Mouse (Mus musculus): ENCODE measurements around the gene Ube2g1. TPM values are rescaled to one million over a fixed set of nuclear protein-coding genes. Genes with fewer than 3 reads are reported as not detected.

Gene Ube2g1
- polyA plus RNA-seq, 1 experiment from 2014 or later, result 85.2 TPM

GRCm38 (mm10) chr11:72576466-72577351 is 30.4 kb upstream of the Ube2g1 start:
- Histone ChIP-seq H3K27me3 (no peaks in the 10 kb centered on the region), H3K36me3 (no peaks in the 10 kb centered on the region), H3K9me3 (no peaks in the 10 kb centered on the region), H3K4me3 (peak overlapping the region; percentile 30), H3K4me2 (peak overlapping the region; percentile 68), H3K4me1 (replicated peaks) (peaks cover 11% of the 10 kb centered on the region), H3K9ac (peak overlapping the region; percentile 32), H3K27ac (replicated peaks) (peak overlapping the region; percentile 35; the same call in 1 of the 2 replicates)
- peak; percentile 63 for ATAC-seq (ENCODE audit: low FRiP score, low read depth)
- 2% methylated on average over 24 of the region's 24 CpGs for WGBS

- Histone ChIP-seq H3K27ac (replicated peaks) (no peak overlapping the region), H3K4me2 (no peak overlapping the region), H3K4me1 (replicated peaks) (peaks cover 11% of the 10 kb centered on the region), H3K36me3 (no peaks in the 10 kb centered on the region), H3K27me3 (no peaks in the 10 kb centered on the region), H3K4me3 (no peak overlapping the region), H3K9me3 (no peaks in the 10 kb centered on the region), H3K9ac (no peak overlapping the region)
- WGBS, result 76% methylated on average over 4 of the region's 4 CpGs
- no peak for ATAC-seq (ENCODE audit: low FRiP score, low read depth)
These were observed 28.6 kb upstream of the Ube2g1 start for GRCm38 (mm10) chr11:72578471-72578870.

GRCm38 (mm10) chr11:72581609-72582447 is 25.3 kb upstream of the Ube2g1 start:
- Histone ChIP-seq H3K36me3 (no peaks in the 10 kb centered on the region), H3K9ac (no peak overlapping the region), H3K4me3 (no peak overlapping the region), H3K27ac (replicated peaks) (no peak overlapping the region), H3K4me1 (replicated peaks) (peaks cover 3% of the 10 kb centered on the region), H3K9me3 (no peaks in the 10 kb centered on the region), H3K27me3 (no peaks in the 10 kb centered on the region), H3K4me2 (no peak overlapping the region)
- WGBS, result 80% methylated on average over 8 of the region's 8 CpGs
- ATAC-seq (ENCODE audit: low FRiP score, low read depth), result no peak

GRCm38 (mm10) chr11:72582448-72582705 is 24.7 kb upstream of the Ube2g1 start:
- H3K4me3 ChIP-seq, result no peak overlapping the region
- H3K4me2 ChIP-seq, result no peak overlapping the region
- no peak for ATAC-seq (ENCODE audit: low FRiP score, low read depth)
- no peak overlapping the region for H3K27ac ChIP-seq (replicated peaks)
- H3K36me3 ChIP-seq, result no peaks in the 10 kb centered on the region
- no peaks in the 10 kb centered on the region for H3K4me1 ChIP-seq (replicated peaks)
- no peak overlapping the region for H3K9ac ChIP-seq
- H3K9me3 ChIP-seq, result no peaks in the 10 kb centered on the region
- WGBS, result 82% methylated on average over 3 of the region's 3 CpGs
- H3K27me3 ChIP-seq, result no peaks in the 10 kb centered on the region

- WGBS, result 88% methylated on average over 2 of the region's 2 CpGs
- Histone ChIP-seq H3K9ac (no peak overlapping the region), H3K4me3 (no peak overlapping the region), H3K27ac (replicated peaks) (no peak overlapping the region), H3K36me3 (no peaks in the 10 kb centered on the region), H3K4me1 (replicated peaks) (no peaks in the 10 kb centered on the region), H3K4me2 (no peak overlapping the region), H3K27me3 (no peaks in the 10 kb centered on the region), H3K9me3 (no peaks in the 10 kb centered on the region)
- ATAC-seq (ENCODE audit: low FRiP score, low read depth), result no peak
These were observed 24.0 kb upstream of the Ube2g1 start for GRCm38 (mm10) chr11:72583092-72583491.

- no peak overlapping the region for H3K9ac ChIP-seq
- WGBS, result 95% methylated on average over 3 of the region's 3 CpGs
- H3K4me2 ChIP-seq, result no peak overlapping the region
- no peaks in the 10 kb centered on the region for H3K4me1 ChIP-seq (replicated peaks)
- H3K4me3 ChIP-seq, result no peak overlapping the region
- ATAC-seq (ENCODE audit: low FRiP score, low read depth), result no peak
- H3K9me3 ChIP-seq, result no peaks in the 10 kb centered on the region
- no peaks in the 10 kb centered on the region for H3K27me3 ChIP-seq
- H3K36me3 ChIP-seq, result no peaks in the 10 kb centered on the region
- H3K27ac ChIP-seq (replicated peaks), result no peak overlapping the region
These were observed 20.5 kb upstream of the Ube2g1 start for GRCm38 (mm10) chr11:72586570-72586969.

- 62% methylated on average over 7 of the region's 7 CpGs for WGBS
- no peak for ATAC-seq (ENCODE audit: low FRiP score, low read depth)
- no peaks in the 10 kb centered on the region for H3K4me1 ChIP-seq (replicated peaks)
These were observed 19.4 kb upstream of the Ube2g1 start for GRCm38 (mm10) chr11:72587537-72588233.

GRCm38 (mm10) chr11:72595010-72595737 is 11.9 kb upstream of the Ube2g1 start:
- Histone ChIP-seq H3K4me2 (no peak overlapping the region), H3K36me3 (no peaks in the 10 kb centered on the region), H3K4me3 (no peak overlapping the region), H3K27ac (replicated peaks) (no peak overlapping the region), H3K9me3 (no peaks in the 10 kb centered on the region), H3K4me1 (replicated peaks) (no peaks in the 10 kb centered on the region), H3K9ac (no peak overlapping the region), H3K27me3 (no peaks in the 10 kb centered on the region)
- WGBS, result 82% methylated on average over 2 of the region's 2 CpGs
- ATAC-seq (ENCODE audit: low FRiP score, low read depth), result no peak

More at GRCm38 (mm10) chr11:72587537-72588233, 19.4 kb upstream of the Ube2g1 start:
- Histone ChIP-seq H3K27me3 (no peaks in the 10 kb centered on the region), H3K4me3 (no peak overlapping the region), H3K36me3 (no peaks in the 10 kb centered on the region), H3K9ac (no peak overlapping the region), H3K4me2 (no peak overlapping the region), H3K27ac (replicated peaks) (no peak overlapping the region), H3K9me3 (no peaks in the 10 kb centered on the region)

GRCm38 (mm10) chr11:72597780-72598179 is 9.3 kb upstream of the Ube2g1 start:
- H3K4me1 ChIP-seq (replicated peaks), result no peaks in the 10 kb centered on the region
- H3K4me2 ChIP-seq, result no peak overlapping the region
- H3K27me3 ChIP-seq, result no peaks in the 10 kb centered on the region
- no peak overlapping the region for H3K27ac ChIP-seq (replicated peaks)
- no peak for ATAC-seq (ENCODE audit: low FRiP score, low read depth)
- H3K4me3 ChIP-seq, result no peak overlapping the region
- H3K9ac ChIP-seq, result no peak overlapping the region
- H3K36me3 ChIP-seq, result no peaks in the 10 kb centered on the region
- 95% methylated on average over 4 of the region's 4 CpGs for WGBS
- no peaks in the 10 kb centered on the region for H3K9me3 ChIP-seq

- peak overlapping the region; percentile 93 for H3K9ac ChIP-seq
- peak; percentile 67 for ATAC-seq (ENCODE audit: low FRiP score, low read depth)
- no peaks in the 10 kb centered on the region for H3K9me3 ChIP-seq
- peak overlapping the region; percentile 94 for H3K4me3 ChIP-seq
- under 1% methylated on average over 56 of the region's 79 CpGs for WGBS
- H3K27ac ChIP-seq (replicated peaks), result peak overlapping the region; percentile 98
- H3K4me1 ChIP-seq (replicated peaks), result peaks cover 29% of the 10 kb centered on the region
- no peaks in the 10 kb centered on the region for H3K27me3 ChIP-seq
- peak overlapping the region; percentile 74 for H3K4me2 ChIP-seq
- H3K36me3 ChIP-seq, result no peaks in the 10 kb centered on the region
These were observed 487 bp downstream of the Ube2g1 start for GRCm38 (mm10) chr11:72607469-72608070.

- Histone ChIP-seq H3K27me3 (no peaks in the 10 kb centered on the region), H3K27ac (replicated peaks) (peak overlapping the region; percentile 98), H3K9me3 (no peaks in the 10 kb centered on the region), H3K4me1 (replicated peaks) (peaks cover 29% of the 10 kb centered on the region), H3K4me3 (peak overlapping the region; percentile 94), H3K9ac (peak overlapping the region; percentile 93), H3K4me2 (peak overlapping the region; percentile 74), H3K36me3 (no peaks in the 10 kb centered on the region)
- WGBS, result under 1% methylated on average over 44 of the region's 55 CpGs
- peak; percentile 92 for ATAC-seq (ENCODE audit: low FRiP score, low read depth)
These were observed 1.1 kb downstream of the Ube2g1 start for GRCm38 (mm10) chr11:72608071-72608679.
